Mouse (Mus musculus): Measurements from ENCODE around the gene Epo.

GRCm38 (mm10) chr5:137485851-137486155 is 47.2 kb downstream of the Epo start:
- TF ChIP-seq CTCF (IDR thresholded peaks at IDR 0.05; ENCODE audit: extremely low read depth, insufficient read depth, insufficient read length, insufficient replicate concordance), result no peak
- TF ChIP-seq POLR2A (IDR thresholded peaks at IDR 0.05; ENCODE audit: low read depth, low read length), result no peak

Measured in spleen, adult 2 months (tissue).